Mouse (Mus musculus) liver, embryonic 11.5 days (tissue): Measurements from ENCODE around the gene Tmem116. TPM values are rescaled to one million over a fixed set of nuclear protein-coding genes. Genes with fewer than 3 reads are reported as not detected.
"Not testable (repeated sequence)": the region's sequence is repeated elsewhere in the genome, so short reads cannot be mapped to it uniquely, and the experiment has no call there.

ENCODE experiments used
- ATAC-seq: fragments of 200-750 bp; cut with Nextera tagmentation; replicated peaks from 2 replicates; pipeline ENCODE4 v1.8.0; 2017; ENCODE audit warnings: moderate number of reproducible peaks, mild to moderate bottlenecking, moderate TSS enrichment, moderate library complexity; ENCODE audit not compliant: low FRiP score
- DNase-seq: peaks from one replicate; pipeline ENCODE4 v3.0.0-alpha.2; 2017; ENCODE audit warnings: low spot score
- H3K27ac ChIP-seq: fragments of 300-500 bp; sonication (generic); 2 replicates; pipeline ENCODE4 v1.5.1; 2014; ENCODE audit warnings: mild to moderate bottlenecking, low read depth, low read length, control low read depth
- H3K27me3 ChIP-seq: fragments of 300-500 bp; sonication (generic); replicated peaks from 2 replicates; pipeline ENCODE4 v1.6.1; 2014; ENCODE audit warnings: low read length, mixed read lengths; ENCODE audit not compliant: control insufficient read depth, insufficient read depth
- H3K36me3 ChIP-seq: fragments of 300-500 bp; sonication (generic); 2 replicates; pipeline ENCODE4 v1.6.1; 2014; ENCODE audit warnings: mild to moderate bottlenecking, low read length, moderate library complexity, mixed read lengths; ENCODE audit not compliant: control insufficient read depth, insufficient read depth
- H3K4me1 ChIP-seq: fragments of 300-500 bp; sonication (generic); replicated peaks from 2 replicates; pipeline ENCODE4 v1.6.1; 2014; ENCODE audit warnings: low read length, mixed read lengths; ENCODE audit not compliant: control insufficient read depth, insufficient read depth
- H3K4me2 ChIP-seq: fragments of 300-500 bp; sonication (generic); 2 replicates; pipeline ENCODE4 v1.6.1; 2014; ENCODE audit warnings: mild to moderate bottlenecking, control low read depth, moderate library complexity
- H3K4me3 ChIP-seq: fragments of 300-500 bp; sonication (generic); 2 replicates; pipeline ENCODE4 v1.5.1; 2014; ENCODE audit warnings: low read depth, low read length, control low read depth
- H3K9ac ChIP-seq: fragments of 300-500 bp; sonication (generic); 2 replicates; pipeline ENCODE4 v1.6.1; 2014; ENCODE audit warnings: low read depth, low read length, control low read depth
- H3K9me3 ChIP-seq: fragments of 300-500 bp; sonication (generic); 2 replicates; pipeline ENCODE4 v1.6.1; 2016; ENCODE audit warnings: low read length, inconsistent platforms, mixed read lengths; ENCODE audit not compliant: control insufficient read depth
- WGBS: fragments of 180-500 bp; shearing (Covaris S2); extraction: QIAGEN DNeasy Blood & Tissue Kit; methylation state at CpG from one replicate; pipeline ENCODE4 v1.1.7; 2014; 5-methylcytosine and 5-hydroxymethylcytosine counted together
- polyA plus RNA-seq: library from polyadenylated mRNA; unstranded; fragments of >200 nt; fragmentation: Nextera tagmentation; extraction: Ambion mirVana; gene quantifications from 2 replicates; pipeline ENCODE4 v1.2.1, GENCODE M21; 2014

The Tmem116 gene
- polyA plus RNA-seq, 1 experiment from 2014 or later = 1.1 TPM

GRCm38 (mm10) chr5:121472411-121472810 lies 20.7 kb downstream of the Tmem116 start:
- Histone ChIP-seq H3K27me3 (no peaks in the 10 kb centered on the region), H3K4me3 (no peak overlapping the region), H3K4me2 (no peak overlapping the region), H3K36me3 (no peaks in the 10 kb centered on the region), H3K27ac (no peak overlapping the region), H3K4me1 (peaks cover 23% of the 10 kb centered on the region), H3K9ac (no peak overlapping the region), H3K9me3 (no peaks in the 10 kb centered on the region)
- DNase-seq (no peak), ATAC-seq (no peak)
- WGBS = 87% methylated on average over 2 of the region's 2 CpGs

GRCm38 (mm10) chr5:121474610-121475009 lies 22.9 kb downstream of the Tmem116 start:
- no peaks in the 10 kb centered on the region for H3K27me3 ChIP-seq
- H3K9me3 ChIP-seq = no peaks in the 10 kb centered on the region
- no peaks in the 10 kb centered on the region for H3K36me3 ChIP-seq
- H3K9ac ChIP-seq = no peak overlapping the region
- DNase-seq (no peak), ATAC-seq (no peak)
- 78% methylated on average over 7 of the region's 7 CpGs for WGBS
- no peak overlapping the region for H3K27ac ChIP-seq
- no peak overlapping the region for H3K4me3 ChIP-seq
- peaks cover 20% of the 10 kb centered on the region for H3K4me1 ChIP-seq
- H3K4me2 ChIP-seq = no peak overlapping the region

GRCm38 (mm10) chr5:121476040-121476439 lies 24.3 kb downstream of the Tmem116 start:
- H3K4me2 ChIP-seq = peak overlapping the region; percentile 52
- H3K27ac ChIP-seq = peak overlapping the region; percentile 89
- H3K9ac ChIP-seq = no peak overlapping the region; the same call in 1 of the 2 replicates
- H3K36me3 ChIP-seq = no peaks in the 10 kb centered on the region
- no peaks in the 10 kb centered on the region for H3K9me3 ChIP-seq
- H3K4me1 ChIP-seq = peaks cover 18% of the 10 kb centered on the region
- ATAC-seq = peak; percentile 87
- 49% methylated on average over 1 of the region's 1 CpGs for WGBS
- no peak overlapping the region for H3K4me3 ChIP-seq
- DNase-seq = no peak
- H3K27me3 ChIP-seq = no peaks in the 10 kb centered on the region

- Histone ChIP-seq H3K4me3 (no peak overlapping the region), H3K27ac (no peak overlapping the region), H3K4me1 (peaks cover 18% of the 10 kb centered on the region), H3K36me3 (no peaks in the 10 kb centered on the region), H3K4me2 (no peak overlapping the region), H3K27me3 (no peaks in the 10 kb centered on the region), H3K9me3 (no peaks in the 10 kb centered on the region), H3K9ac (no peak overlapping the region)
- ATAC-seq (no peak), DNase-seq (no peak)
- WGBS = 32% methylated on average over 3 of the region's 3 CpGs
Observed at GRCm38 (mm10) chr5:121477680-121478079, 26.0 kb downstream of the Tmem116 start.

GRCm38 (mm10) chr5:121484801-121485200 lies 33.1 kb downstream of the Tmem116 start:
- Histone ChIP-seq H3K36me3 (no peaks in the 10 kb centered on the region), H3K4me3 (no peak overlapping the region), H3K4me2 (no peak overlapping the region), H3K4me1 (no peaks in the 10 kb centered on the region), H3K27ac (no peak overlapping the region), H3K9ac (no peak overlapping the region), H3K27me3 (no peaks in the 10 kb centered on the region), H3K9me3 (no peaks in the 10 kb centered on the region)
- no peak for ATAC-seq
- no peak for DNase-seq
- WGBS = 67% methylated on average over 5 of the region's 5 CpGs

- no peak overlapping the region for H3K4me2 ChIP-seq
- H3K27me3 ChIP-seq = no peaks in the 10 kb centered on the region
- no peaks in the 10 kb centered on the region for H3K9me3 ChIP-seq
- no peaks in the 10 kb centered on the region for H3K36me3 ChIP-seq
- no peak overlapping the region for H3K9ac ChIP-seq
- no peaks in the 10 kb centered on the region for H3K4me1 ChIP-seq
- ATAC-seq (no peak), DNase-seq (no peak)
- H3K4me3 ChIP-seq = no peak overlapping the region
- 70% methylated on average over 8 of the region's 8 CpGs for WGBS
- no peak overlapping the region for H3K27ac ChIP-seq
Observed at GRCm38 (mm10) chr5:121493305-121493704, 41.6 kb downstream of the Tmem116 start.

- Histone ChIP-seq H3K9me3 (no peaks in the 10 kb centered on the region), H3K36me3 (no peaks in the 10 kb centered on the region), H3K4me1 (peaks cover 9% of the 10 kb centered on the region), H3K9ac (no peak overlapping the region), H3K27me3 (no peaks in the 10 kb centered on the region), H3K4me2 (peak overlapping the region; percentile 28; the same call in 1 of the 2 replicates), H3K4me3 (no peak overlapping the region), H3K27ac (no peak overlapping the region)
- WGBS = 43% methylated on average over 7 of the region's 7 CpGs
- no peak for DNase-seq
- ATAC-seq = no peak
Observed at GRCm38 (mm10) chr5:121500719-121501118, 49.0 kb downstream of the Tmem116 start.

- not testable (repeated sequence) for H3K9me3 ChIP-seq, DNase-seq, H3K36me3 ChIP-seq, H3K9ac ChIP-seq, H3K4me1 ChIP-seq, H3K27ac ChIP-seq, H3K27me3 ChIP-seq, H3K4me3 ChIP-seq
- H3K4me2 ChIP-seq = peak overlapping the region; percentile 43
- ATAC-seq = peak; percentile 57; the same call in 1 of the 2 replicates
- WGBS = 41% methylated on average over 11 of the region's 17 CpGs
Observed at GRCm38 (mm10) chr5:121501424-121501996, 49.8 kb downstream of the Tmem116 start.

GRCm38 (mm10) chr5:121503231-121503630 lies 51.5 kb downstream of the Tmem116 start, which contains the start of gene Adam1b:
Gene Adam1b, minus strand, starts transcription at chr5:121503435.
- DNase-seq (no peak), ATAC-seq (no peak)
- H3K4me1 ChIP-seq = peaks cover 9% of the 10 kb centered on the region
- H3K4me3 ChIP-seq = no peak within 1 kb of the TSS
- no peak within 1 kb of the TSS for H3K4me2 ChIP-seq
- no peaks in the 10 kb centered on the region for H3K27me3 ChIP-seq
- no peaks in the 10 kb centered on the region for H3K9me3 ChIP-seq
- H3K27ac ChIP-seq = no peak within 1 kb of the TSS
- WGBS = 77% methylated on average over 3 of the region's 3 CpGs
- no peaks in the 10 kb centered on the region for H3K36me3 ChIP-seq
- no peak within 1 kb of the TSS for H3K9ac ChIP-seq
